Mouse (Mus musculus) bone marrow, adult 2 months (tissue): ENCODE data around the gene Anxa2.

Experiments used
- CTCF ChIP-seq: fragments of 200-500 bp; IDR thresholded peaks from 2 replicates; pipeline ENCODE4 v1.5.1; 2011; ENCODE audit warnings: low read length, control low read depth; ENCODE audit not compliant: control insufficient read depth, insufficient read depth
- POLR2A ChIP-seq: fragments of 200-500 bp; IDR thresholded peaks from 2 replicates; pipeline ENCODE4 v1.6.1; 2011; ENCODE audit warnings: low read depth, mild to moderate bottlenecking, control low read depth, low read length, borderline replicate concordance; ENCODE audit not compliant: control insufficient read depth

GRCm38 (mm10) chr9:69492809-69493208, 39.4 kb downstream of the Anxa2 start:
- TF ChIP-seq POLR2A (no peak), CTCF (no peak)
